Mouse (Mus musculus) kidney, postnatal 0 days (tissue): ENCODE measurements around the gene Tmem238l. TPM values are rescaled to one million over a fixed set of nuclear protein-coding genes. Genes with fewer than 3 reads are reported as not detected.

Experiments
- ATAC-seq: fragments of 200-750 bp; cut with Nextera tagmentation; replicated peaks from 2 replicates; pipeline ENCODE4 v1.8.0; 2017; ENCODE audit warnings: low read depth, moderate number of reproducible peaks, moderate TSS enrichment, moderate library complexity; ENCODE audit not compliant: low FRiP score
- DNase-seq: peaks from one replicate; pipeline ENCODE4 v3.0.0-alpha.2; 2016; ENCODE audit warnings: low spot score
- H3K27ac ChIP-seq: fragments of 300-500 bp; sonication (generic); 2 replicates; pipeline ENCODE4 v1.5.1; 2014; ENCODE audit warnings: mild to moderate bottlenecking
- H3K27me3 ChIP-seq: fragments of 300-500 bp; sonication (generic); 2 replicates; pipeline ENCODE4 v1.6.1; 2014; ENCODE audit warnings: low read length, mixed read lengths; ENCODE audit not compliant: insufficient read depth
- H3K36me3 ChIP-seq: fragments of 300-500 bp; sonication (generic); 2 replicates; pipeline ENCODE4 v1.6.1; 2014; ENCODE audit warnings: low read length, mixed read lengths; ENCODE audit not compliant: insufficient read depth
- H3K4me1 ChIP-seq: fragments of 300-500 bp; sonication (generic); replicated peaks from 2 replicates; pipeline ENCODE4 v1.6.1; 2014; ENCODE audit warnings: antibody characterized with exemption, low read length, mixed read lengths; ENCODE audit not compliant: insufficient read depth
- H3K4me2 ChIP-seq: fragments of 300-500 bp; sonication (generic); 2 replicates; pipeline ENCODE4 v1.6.1; 2014; ENCODE audit warnings: mild to moderate bottlenecking, low read length, moderate library complexity, mixed read lengths
- H3K4me3 ChIP-seq: fragments of 300-500 bp; sonication (generic); replicated peaks from 2 replicates; pipeline ENCODE4 v1.5.1; 2014; ENCODE audit warnings: low read depth, low read length
- H3K9ac ChIP-seq: fragments of 300-500 bp; sonication (generic); 2 replicates; pipeline ENCODE4 v1.6.1; 2014; ENCODE audit warnings: low read depth, low read length
- H3K9me3 ChIP-seq: fragments of 300-500 bp; sonication (generic); replicated peaks from 2 replicates; pipeline ENCODE4 v1.6.1; 2016; ENCODE audit warnings: low read length, inconsistent platforms, mixed read lengths
- CTCF ChIP-seq: IDR thresholded peaks from 2 replicates; pipeline ENCODE4 v1.5.1; 2016; ENCODE audit warnings: antibody characterized with exemption, low read depth, mild to moderate bottlenecking, moderate library complexity
- WGBS: fragments of 180-500 bp; shearing (Covaris S2); extraction: QIAGEN DNeasy Blood & Tissue Kit; methylation state at CpG from one replicate; pipeline ENCODE4 v1.1.7; 2014; 5-methylcytosine and 5-hydroxymethylcytosine counted together
- polyA plus RNA-seq: library from polyadenylated mRNA; unstranded; fragments of >200 nt; fragmentation: Nextera tagmentation; extraction: Ambion mirVana; gene quantifications from 2 replicates; pipeline ENCODE4 v1.2.1, GENCODE M21; 2015

Gene Tmem238l
- polyA plus RNA-seq, 1 experiment from 2014 or later = 1.1 TPM

GRCm38 (mm10) chr11:66984165-66985135, 28.0 kb downstream of the Tmem238l start:
- peak; percentile 97 for TF ChIP-seq CTCF
- no peaks in the 10 kb centered on the region for H3K27me3 ChIP-seq
- H3K4me1 ChIP-seq = 0 out of 2 replicates have a peak, but pooled peaks cover 7% of the 10 kb centered on the region
- ATAC-seq (peak; percentile 55), DNase-seq (peak; percentile 87)
- H3K9ac ChIP-seq = peak overlapping the region; percentile 62; the same call in 1 of the 2 replicates
- no peaks in the 10 kb centered on the region for H3K36me3 ChIP-seq
- H3K9me3 ChIP-seq = no peaks in the 10 kb centered on the region
- peak overlapping the region; percentile 76 for H3K4me2 ChIP-seq
- 0 out of 2 replicates have a peak overlapping the region, but pooled peaks have one; percentile 25 for H3K27ac ChIP-seq
- H3K4me3 ChIP-seq = peak overlapping the region; percentile 48
- 5% methylated on average over 28 of the region's 28 CpGs for WGBS

- DNase-seq = peak; percentile 22
- peak overlapping the region; percentile 48 for H3K4me3 ChIP-seq
- no peaks in the 10 kb centered on the region for H3K27me3 ChIP-seq
- 0 out of 2 replicates have a peak, but pooled peaks cover 7% of the 10 kb centered on the region for H3K4me1 ChIP-seq
- H3K9ac ChIP-seq = peak overlapping the region; percentile 62
- 18% methylated on average over 11 of the region's 11 CpGs for WGBS
- H3K9me3 ChIP-seq = no peaks in the 10 kb centered on the region
- H3K36me3 ChIP-seq = no peaks in the 10 kb centered on the region
- no peak for TF ChIP-seq CTCF
- no peak for ATAC-seq
- no peak overlapping the region for H3K27ac ChIP-seq
- peak overlapping the region; percentile 76 for H3K4me2 ChIP-seq
Measured at GRCm38 (mm10) chr11:66985136-66985702, 28.8 kb downstream of the Tmem238l start.

GRCm38 (mm10) chr11:66992150-66992549, 35.7 kb downstream of the Tmem238l start:
- no peak for TF ChIP-seq CTCF
- H3K9me3 ChIP-seq = no peaks in the 10 kb centered on the region
- DNase-seq = no peak
- H3K4me3 ChIP-seq = no peak overlapping the region
- no peaks in the 10 kb centered on the region for H3K36me3 ChIP-seq
- H3K27ac ChIP-seq = no peak overlapping the region
- no peak overlapping the region for H3K9ac ChIP-seq
- no peaks in the 10 kb centered on the region for H3K4me1 ChIP-seq
- no peak overlapping the region for H3K4me2 ChIP-seq
- no peak for ATAC-seq
- no peaks in the 10 kb centered on the region for H3K27me3 ChIP-seq
- 82% methylated on average over 2 of the region's 2 CpGs for WGBS

GRCm38 (mm10) chr11:66993674-66994073, 37.2 kb downstream of the Tmem238l start:
- Histone ChIP-seq H3K9me3 (no peaks in the 10 kb centered on the region), H3K9ac (no peak overlapping the region), H3K4me2 (no peak overlapping the region), H3K4me1 (0 out of 2 replicates have a peak, but pooled peaks cover 3% of the 10 kb centered on the region), H3K4me3 (no peak overlapping the region), H3K27me3 (no peaks in the 10 kb centered on the region), H3K27ac (no peak overlapping the region), H3K36me3 (no peaks in the 10 kb centered on the region)
- DNase-seq = no peak
- 11% methylated on average over 1 of the region's 1 CpGs for WGBS
- TF ChIP-seq CTCF = no peak
- ATAC-seq = no peak

- H3K4me1 ChIP-seq = 0 out of 2 replicates have a peak, but pooled peaks cover 3% of the 10 kb centered on the region
- no peak overlapping the region for H3K4me2 ChIP-seq
- no peak for TF ChIP-seq CTCF
- DNase-seq = no peak
- no peak overlapping the region for H3K4me3 ChIP-seq
- H3K9me3 ChIP-seq = no peaks in the 10 kb centered on the region
- WGBS = 82% methylated on average over 4 of the region's 4 CpGs
- H3K36me3 ChIP-seq = no peaks in the 10 kb centered on the region
- no peak overlapping the region for H3K9ac ChIP-seq
- H3K27ac ChIP-seq = no peak overlapping the region
- H3K27me3 ChIP-seq = no peaks in the 10 kb centered on the region
- no peak for ATAC-seq
Measured at GRCm38 (mm10) chr11:66996446-66996845, 40.0 kb downstream of the Tmem238l start.
